Mouse (Mus musculus) erythroblast, embryonic 14.5 days (primary cell): ENCODE data around the gene Rps6kb1.

ENCODE experiments used
- GATA1 ChIP-seq: IDR thresholded peaks from 2 replicates; pipeline ENCODE4 v1.6.1; 2012; ENCODE audit warnings: low read length, inconsistent platforms, mixed read lengths
- TAL1 ChIP-seq: IDR thresholded peaks from 3 replicates; pipeline ENCODE4 v1.6.1; 2012; ENCODE audit warnings: low read length, inconsistent platforms, mixed read lengths

- TF ChIP-seq GATA1 (no peak), TAL1 (no peak)
Measured at GRCm38 (mm10) chr11:86553525-86553924, 8.9 kb upstream of the Rps6kb1 start.
